7 mouse cellular contexts compared by ENCODE assay signal in genomic region chr5:31004184-31004583, GRCm38 (mm10). TPM values are rescaled to one million over a fixed set of nuclear protein-coding genes. Genes with fewer than 3 reads are reported as not detected.
DNase-seq lines count a peak whose midpoint lies in the region; ATAC-seq and TF ChIP-seq lines count a peak whose summit lies in the region.

No protein-coding gene starts in this region.

- H3K9ac ChIP-seq in intestine, embryonic 14.5 days (ENCODE audit: low read length), result no peak overlapping the region
- H3K9ac ChIP-seq in midbrain, embryonic 13.5 days (replicated peaks), result no peak overlapping the region

- DNase-seq in adipocyte (ENCODE audit: low spot score), result peak; percentile 97
- peak; percentile 90 to 91 for DNase-seq in cerebellum, postnatal 4 days (ENCODE audit: low spot score in 2 of 2)
- DNase-seq in gastrocnemius, adult 8-10 months (ENCODE audit: low spot score in 2 of 2), result peak; percentile 82 to 85
- DNase-seq in intestine, embryonic 14.5 days (ENCODE audit: low spot score), result peak; percentile 98
- DNase-seq in left cerebral cortex, adult 9 months (ENCODE audit: low spot score in 2 of 2), result peak; percentile 26 to 93

- no peaks in the 10 kb centered on the region for H3K4me1 ChIP-seq in intestine, embryonic 14.5 days (replicated peaks; ENCODE audit: control insufficient read depth, insufficient read depth, low read length)
- no peaks in the 10 kb centered on the region; the same call in 1 of the 2 replicates for H3K4me1 ChIP-seq in midbrain, embryonic 13.5 days (replicated peaks)
- H3K4me1 ChIP-seq in small intestine, adult 2 months (ENCODE audit: control insufficient read depth, insufficient read depth, insufficient read length, low read length), result peaks cover 3% of the 10 kb centered on the region; the same call in 1 of the 2 replicates

- peak; percentile 85; the same call in 1 of the 2 replicates for TF ChIP-seq CTCF in small intestine, adult 2 months (IDR thresholded peaks at IDR 0.05; ENCODE audit: extremely low read depth, insufficient read length, insufficient replicate concordance, low read depth, low read length)

- no peak overlapping the region for H3K4me3 ChIP-seq in intestine, embryonic 14.5 days (ENCODE audit: low read depth, low read length)
- H3K4me3 ChIP-seq in midbrain, embryonic 13.5 days (replicated peaks), result no peak overlapping the region
- no peak overlapping the region for H3K4me3 ChIP-seq in small intestine, adult 2 months (ENCODE audit: low read depth, low read length)

- ATAC-seq in intestine, embryonic 14.5 days (replicated peaks; ENCODE audit: low FRiP score, low TSS enrichment, low read depth), result no peak
- ATAC-seq in midbrain, embryonic 13.5 days, result peak; percentile 58

- H3K4me2 ChIP-seq in intestine, embryonic 14.5 days (ENCODE audit: low read length), result no peak overlapping the region
- no peak overlapping the region for H3K4me2 ChIP-seq in midbrain, embryonic 13.5 days (replicated peaks)

- no peak overlapping the region for H3K27ac ChIP-seq in intestine, embryonic 14.5 days (ENCODE audit: low read depth)
- H3K27ac ChIP-seq in midbrain, embryonic 13.5 days, result no peak overlapping the region
- H3K27ac ChIP-seq in small intestine, adult 2 months (ENCODE audit: insufficient read depth, low read depth, low read length), result no peak overlapping the region

- no peak for TF ChIP-seq POLR2A in small intestine, adult 2 months (IDR thresholded peaks at IDR 0.05; ENCODE audit: low read depth, low read length)

- WGBS in intestine, embryonic 14.5 days, result 7% methylated on average over 5 of the region's 5 CpGs
- 5% methylated on average over 5 of the region's 5 CpGs for WGBS in midbrain, embryonic 13.5 days
- 10% methylated on average over 5 of the region's 5 CpGs for WGBS in small intestine, adult 2 months

- no peaks in the 10 kb centered on the region for H3K36me3 ChIP-seq in intestine, embryonic 14.5 days (ENCODE audit: control insufficient read depth, insufficient read depth, low read length)
- no peaks in the 10 kb centered on the region for H3K36me3 ChIP-seq in midbrain, embryonic 13.5 days
- H3K36me3 ChIP-seq in small intestine, adult 2 months (ENCODE audit: control insufficient read depth, insufficient read depth, low read length), result no peaks in the 10 kb centered on the region

- no peaks in the 10 kb centered on the region for H3K9me3 ChIP-seq in intestine, embryonic 14.5 days (ENCODE audit: control insufficient read depth, low read length)
- no peaks in the 10 kb centered on the region for H3K9me3 ChIP-seq in midbrain, embryonic 13.5 days

- no peaks in the 10 kb centered on the region for H3K27me3 ChIP-seq in intestine, embryonic 14.5 days (replicated peaks; ENCODE audit: control insufficient read depth, insufficient read depth, low read length)
- no peaks in the 10 kb centered on the region for H3K27me3 ChIP-seq in midbrain, embryonic 13.5 days
- H3K27me3 ChIP-seq in small intestine, adult 2 months (ENCODE audit: control insufficient read depth, insufficient read depth, low read length), result no peaks in the 10 kb centered on the region

RNA-seq across cellular contexts. Expression of gene Tcf23, which starts 35.7 kb away (rescaled TPM):
- total RNA-seq in gastrocnemius, adult 8-10 months (2022), result under 1 TPM; 0.07 to 0.24 (median 0.15) TPM
- 0.42 and 0.68 TPM in 2 replicates for polyA plus RNA-seq in intestine, embryonic 14.5 days (2014; fragmentation: Nextera tagmentation; extraction: Ambion mirVana)
- polyA plus RNA-seq in midbrain, embryonic 13.5 days (2015; fragmentation: Nextera tagmentation; extraction: Ambion mirVana), result not detected in 2 replicates
- 0.44 and 2.0 TPM in 2 replicates for polyA plus RNA-seq in small intestine, adult 2 months (2012; rRNA removed)

RNA-seq across cellular contexts. Expression of gene Atraid, which starts 43.9 kb away (rescaled TPM):
- 10 to 100 TPM; 41.9 to 51.2 (median 47.9) TPM for total RNA-seq in gastrocnemius, adult 8-10 months (2022)
- 170 and 178 TPM in 2 replicates for polyA plus RNA-seq in intestine, embryonic 14.5 days (2014; fragmentation: Nextera tagmentation; extraction: Ambion mirVana)
- 156 and 160 TPM in 2 replicates for polyA plus RNA-seq in midbrain, embryonic 13.5 days (2015; fragmentation: Nextera tagmentation; extraction: Ambion mirVana)
- polyA plus RNA-seq in small intestine, adult 2 months (2012; rRNA removed), result 29.3 and 51.4 TPM in 2 replicates

RNA-seq across cellular contexts. Expression of gene Preb, which starts 44.0 kb away (rescaled TPM):
- total RNA-seq in gastrocnemius, adult 8-10 months (2022), result 10 to 100 TPM; 70.1 to 75.2 (median 74.2) TPM
- 110 and 119 TPM in 2 replicates for polyA plus RNA-seq in intestine, embryonic 14.5 days (2014; fragmentation: Nextera tagmentation; extraction: Ambion mirVana)
- 108 and 129 TPM in 2 replicates for polyA plus RNA-seq in midbrain, embryonic 13.5 days (2015; fragmentation: Nextera tagmentation; extraction: Ambion mirVana)
- 249 and 335 TPM in 2 replicates for polyA plus RNA-seq in small intestine, adult 2 months (2012; rRNA removed)

RNA-seq across cellular contexts. Expression of gene Slc5a6, which starts 44.5 kb away (rescaled TPM):
- 1 to 10 TPM; 6.1 to 7.9 (median 6.7) TPM for total RNA-seq in gastrocnemius, adult 8-10 months (2022)
- 12.2 and 12.3 TPM in 2 replicates for polyA plus RNA-seq in intestine, embryonic 14.5 days (2014; fragmentation: Nextera tagmentation; extraction: Ambion mirVana)
- 17.3 and 19.3 TPM in 2 replicates for polyA plus RNA-seq in midbrain, embryonic 13.5 days (2015; fragmentation: Nextera tagmentation; extraction: Ambion mirVana)
- 14.5 and 75.0 TPM in 2 replicates for polyA plus RNA-seq in small intestine, adult 2 months (2012; rRNA removed)

RNA-seq across cellular contexts. Expression of gene Cad, which starts 50.4 kb away (rescaled TPM):
- 10 to 100 TPM; 25.5 to 30.8 (median 27.9) TPM for total RNA-seq in gastrocnemius, adult 8-10 months (2022)
- 31.2 and 32.4 TPM in 2 replicates for polyA plus RNA-seq in intestine, embryonic 14.5 days (2014; fragmentation: Nextera tagmentation; extraction: Ambion mirVana)
- polyA plus RNA-seq in midbrain, embryonic 13.5 days (2015; fragmentation: Nextera tagmentation; extraction: Ambion mirVana), result 16.1 and 19.1 TPM in 2 replicates
- polyA plus RNA-seq in small intestine, adult 2 months (2012; rRNA removed), result 15.4 and 17.5 TPM in 2 replicates
